Mouse (Mus musculus): ENCODE data around the gene Gm15128. TPM values are rescaled to one million over a fixed set of nuclear protein-coding genes. Genes with fewer than 3 reads are reported as not detected.

The Gm15128 gene
- polyA plus RNA-seq (2017; shearing (Covaris generic)), result not detected

DNA sequence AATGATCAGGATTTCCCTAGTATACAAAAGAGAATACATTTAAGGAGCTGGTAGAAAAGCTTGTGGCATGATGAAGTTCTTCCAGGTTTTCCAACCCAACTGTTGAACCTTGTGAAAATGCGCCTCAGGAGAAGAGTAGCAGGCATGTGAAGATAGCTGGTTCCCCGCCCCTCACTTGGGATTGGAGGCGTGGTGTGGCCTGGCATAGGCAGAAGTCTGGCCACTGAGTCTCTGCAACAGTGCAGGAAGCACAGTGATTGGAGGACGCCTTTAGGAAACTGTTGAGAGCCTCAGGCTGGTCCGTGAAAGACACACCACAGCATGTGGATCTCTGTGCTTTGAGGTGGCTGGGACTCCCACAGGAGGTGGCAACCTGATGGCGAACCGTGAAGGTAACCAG is at the start of gene Gm15128:
Gene Gm15128 (plus strand): TSS at position 301 of the 400 bp plus-strand sequence.

Other genes starting within 250 kb of the Gm15128 start
- not detected for gene Lrch2, start 211.9 kb upstream of the Gm15128 start, polyA plus RNA-seq (2017; shearing (Covaris generic))
- not detected for gene Gm15080, start 227.0 kb downstream of the Gm15128 start, polyA plus RNA-seq (2017; shearing (Covaris generic))

All from effector memory CD4-positive, alpha-beta T cell, adult 7 months (primary cell).